Mouse (Mus musculus): ENCODE data around the gene Wdr62. TPM values are rescaled to one million over a fixed set of nuclear protein-coding genes. Genes with fewer than 3 reads are reported as not detected.
A peak's percentile ranks its signal among the peaks of the same experiment; 100 is the strongest.
"Not testable (repeated sequence)": the region's sequence is repeated elsewhere in the genome, so short reads cannot be mapped to it uniquely, and the experiment has no call there.

Gene Wdr62
- total RNA-seq, 2 experiments from 2014 or later, result 2.0 to 2.2 TPM

DNA sequence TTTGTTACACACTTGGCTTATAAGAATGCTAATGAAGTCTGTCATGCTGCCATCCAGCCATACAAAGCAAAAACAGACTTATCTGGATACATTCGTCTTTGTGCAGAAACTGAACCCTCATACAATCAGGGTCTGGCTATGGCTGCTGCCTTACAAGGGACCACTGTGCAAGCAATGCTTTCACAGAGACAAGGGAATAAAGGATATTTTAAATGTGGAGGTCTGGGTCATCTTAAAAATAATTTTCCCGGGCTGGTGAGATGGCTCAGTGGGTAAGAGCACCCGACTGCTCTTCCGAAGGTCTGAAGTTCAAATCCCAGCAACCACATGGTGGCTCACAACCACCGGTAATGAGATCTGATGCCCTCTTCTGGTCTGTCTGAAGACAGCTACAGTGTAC lies 73.9 kb downstream of the Wdr62 start:
- DNase-seq (ENCODE audit: low spot score), result not testable (repeated sequence)

DNA sequence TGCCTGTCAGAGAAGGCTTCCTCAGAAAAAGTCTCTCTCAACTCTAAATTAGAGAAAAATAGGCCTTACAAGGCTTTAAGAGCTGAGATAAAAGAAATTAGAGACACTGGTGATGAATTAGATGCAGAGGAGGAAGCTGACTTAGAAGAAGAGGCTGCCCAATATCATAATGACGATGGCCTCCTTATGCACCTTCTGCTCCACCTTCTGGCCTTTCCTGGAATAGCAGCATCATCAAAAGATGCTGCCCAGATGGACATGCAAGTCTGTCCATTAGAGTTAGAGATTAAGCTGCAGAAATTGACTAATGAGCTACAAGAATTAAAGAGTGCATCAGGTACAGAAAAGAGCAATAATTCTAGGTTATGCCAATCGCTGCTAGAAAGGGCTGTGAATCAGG lies 74.8 kb downstream of the Wdr62 start:
- peak; percentile 79 for DNase-seq (ENCODE audit: low spot score)

DNA sequence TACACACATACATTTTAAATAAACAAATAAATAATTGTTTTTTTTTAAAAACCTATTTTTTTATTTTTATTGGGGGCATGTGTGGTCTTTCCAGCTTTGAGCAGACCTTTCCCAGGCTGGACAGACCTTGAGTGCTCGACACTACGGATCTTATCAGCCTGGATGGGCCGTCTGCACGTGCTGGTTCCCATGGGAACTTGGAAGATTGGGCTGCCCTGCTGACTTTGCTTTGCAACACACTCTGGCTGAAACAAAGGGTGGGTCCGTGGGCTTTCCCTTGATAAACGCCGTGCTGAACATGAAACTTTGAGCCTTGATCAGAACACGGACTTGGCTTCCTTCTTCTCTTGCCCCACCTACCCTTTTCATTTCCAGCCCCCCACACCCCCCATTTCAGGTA lies 75.8 kb downstream of the Wdr62 start:
- no peak for DNase-seq (ENCODE audit: low spot score)

DNA sequence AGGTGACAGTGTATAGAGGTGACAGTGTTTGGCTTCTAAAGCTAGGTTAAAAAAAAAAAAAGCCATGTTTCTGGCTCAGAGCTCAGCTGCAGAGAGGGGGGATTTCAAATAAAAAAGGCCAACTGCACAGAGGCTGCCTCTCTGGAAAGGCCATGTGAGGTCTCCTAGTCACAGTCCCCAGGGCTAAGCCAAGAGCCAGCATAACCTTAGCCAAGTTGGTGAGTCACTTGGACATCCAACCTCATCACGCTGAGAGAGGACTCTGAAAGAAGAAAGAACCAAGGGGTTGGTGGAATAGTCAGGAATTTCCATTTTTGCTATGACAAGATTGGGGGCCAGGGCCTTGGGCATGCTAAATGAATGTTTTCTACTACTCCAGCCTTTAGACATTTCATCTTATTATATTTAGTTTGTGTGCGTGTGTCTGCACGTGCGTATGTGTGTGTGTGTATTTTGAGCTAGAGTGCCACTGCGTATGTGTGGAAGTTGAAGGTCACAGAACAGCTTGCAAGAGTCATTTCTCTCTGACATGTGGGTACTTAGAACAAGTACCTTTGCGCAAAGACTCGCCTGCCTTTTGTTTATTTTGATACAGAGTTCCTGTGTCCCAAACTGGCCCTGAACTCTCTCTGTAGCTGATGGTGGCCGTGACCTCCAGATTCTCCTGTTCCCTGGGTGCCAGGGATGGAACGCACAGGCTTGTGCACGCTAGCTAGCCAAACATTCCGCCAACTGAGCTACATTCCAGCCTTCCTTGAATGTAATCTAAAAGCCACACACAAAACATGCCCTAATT lies 77.1 kb downstream of the Wdr62 start:
- peak; percentile 83 for DNase-seq (ENCODE audit: low spot score)

DNA sequence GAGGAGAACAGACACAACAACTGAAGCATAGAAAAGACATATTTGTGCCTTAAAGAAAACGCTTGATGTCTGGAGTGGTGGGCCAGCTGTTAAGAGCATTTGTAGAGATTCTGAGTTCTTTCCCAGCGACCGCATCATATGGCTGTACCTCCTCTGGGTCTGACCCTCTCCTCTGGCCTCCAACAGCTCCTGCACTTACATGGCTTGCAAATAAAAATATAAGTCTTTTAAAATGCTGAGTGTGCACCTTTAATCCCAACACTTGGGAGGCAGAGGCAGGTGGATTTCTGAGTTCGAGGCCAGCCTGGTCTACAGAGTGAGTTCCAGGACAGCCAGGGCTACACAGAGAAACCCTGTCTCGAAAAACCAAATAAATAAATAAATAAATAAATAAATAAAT lies 79.6 kb downstream of the Wdr62 start:
- DNase-seq (ENCODE audit: low spot score), result not testable (repeated sequence)

DNA sequence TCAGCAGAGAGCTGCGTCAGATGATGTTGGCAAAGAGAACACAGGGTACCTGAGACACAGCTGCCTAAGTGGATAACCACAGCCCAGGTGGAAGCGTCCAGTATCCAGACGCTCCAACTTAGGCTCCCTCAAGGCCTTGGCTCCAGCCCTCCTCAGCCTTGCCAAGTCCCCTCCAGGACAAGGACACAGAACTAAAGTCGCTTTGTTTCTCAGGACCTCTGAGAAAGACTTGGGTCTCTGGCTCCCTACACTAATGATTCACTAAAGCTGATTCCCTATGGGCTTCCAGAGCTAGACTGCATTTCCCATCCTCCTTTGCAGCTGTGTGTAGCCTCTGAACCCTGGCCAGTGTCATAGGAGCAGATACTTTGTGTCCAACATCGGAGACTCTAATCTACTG lies 80.0 kb downstream of the Wdr62 start:
- DNase-seq (ENCODE audit: low spot score), result no peak

DNA sequence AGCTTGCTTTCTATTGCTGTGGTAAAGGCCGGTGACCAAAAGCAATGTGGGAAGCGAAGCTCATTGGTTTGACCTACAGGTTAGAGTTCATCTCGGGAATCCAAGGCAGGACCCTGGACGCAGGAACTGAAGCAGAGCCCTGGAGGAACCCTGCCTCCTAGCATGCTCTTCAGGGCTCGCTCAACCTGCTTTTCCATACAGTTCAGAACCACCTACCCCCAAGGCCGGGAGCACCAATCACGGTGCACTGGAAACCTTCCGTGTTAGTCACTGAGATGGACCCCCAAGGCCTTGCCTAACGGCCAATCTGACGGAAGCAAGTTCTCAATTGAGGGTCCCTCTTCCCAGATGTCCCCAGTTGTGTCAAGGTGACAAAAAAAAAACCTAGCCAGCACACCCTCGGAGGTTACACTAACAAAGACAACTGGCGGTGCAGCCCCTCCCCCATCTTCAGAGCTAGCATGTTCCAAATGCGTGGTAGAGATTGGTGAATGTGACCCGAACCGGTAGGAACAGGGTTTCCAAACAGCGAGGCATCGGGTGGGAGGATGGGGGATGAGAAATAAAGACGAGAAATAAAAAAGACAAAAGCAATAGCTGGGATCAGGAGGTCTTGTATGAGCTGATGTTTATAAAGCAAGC lies 80.6 kb downstream of the Wdr62 start:
- no peak for DNase-seq (ENCODE audit: low spot score)

DNA sequence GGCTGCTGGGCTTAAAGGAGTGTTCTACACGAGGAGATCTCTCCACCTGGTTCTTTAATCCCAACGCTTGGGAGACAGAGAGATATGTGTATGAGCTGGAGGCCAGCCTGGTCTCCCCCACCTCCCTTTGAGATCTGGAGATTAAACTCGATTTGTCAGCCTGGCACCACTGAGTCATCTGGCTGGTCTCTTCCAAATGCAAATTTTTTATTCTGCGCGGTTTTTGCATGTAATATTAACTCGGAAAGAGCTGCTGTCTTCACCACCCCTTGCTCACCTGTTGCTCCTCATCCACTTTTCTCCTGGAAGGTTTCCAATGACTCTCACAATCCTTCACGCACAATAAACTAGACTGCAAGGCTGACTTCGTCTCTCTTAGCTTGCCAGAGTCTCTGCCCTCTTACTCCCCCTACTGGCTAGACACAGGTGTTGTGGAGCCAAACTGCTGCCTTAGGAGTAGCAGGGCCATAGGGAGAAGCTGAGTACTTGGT lies 81.7 kb downstream of the Wdr62 start, which contains the start of gene Capns1:
Gene Capns1 (minus strand): TSS at position 331 of the 491 bp plus-strand sequence.
- DNase-seq (ENCODE audit: low spot score), result peak; percentile 70

DNA sequence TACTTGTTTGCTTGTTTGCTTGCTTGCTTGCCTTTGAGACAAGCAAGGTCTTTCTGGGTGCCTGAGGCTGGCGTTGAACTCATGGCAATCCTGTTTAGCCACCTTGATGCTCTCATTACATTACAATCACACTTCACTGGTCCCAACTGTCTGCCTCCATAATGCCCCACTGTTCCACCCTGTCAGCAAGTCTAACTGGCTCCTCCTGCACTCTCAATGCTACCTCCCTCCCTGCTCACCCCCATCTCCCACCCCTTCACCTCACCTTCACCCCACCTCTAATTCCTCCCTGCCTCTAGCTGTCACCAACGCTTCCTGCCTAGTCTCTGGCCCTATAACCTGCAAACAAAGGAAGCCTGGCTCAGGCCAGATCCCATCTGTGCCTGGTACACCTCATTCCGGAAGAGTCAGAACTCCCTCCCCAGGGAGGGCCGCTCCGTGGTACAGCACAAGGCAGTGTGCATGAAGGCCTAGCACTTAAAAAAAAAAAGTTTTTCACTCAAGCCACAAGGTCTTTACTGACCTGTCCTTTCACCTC lies 82.6 kb downstream of the Wdr62 start:
- no peak for DNase-seq (ENCODE audit: low spot score)

DNA sequence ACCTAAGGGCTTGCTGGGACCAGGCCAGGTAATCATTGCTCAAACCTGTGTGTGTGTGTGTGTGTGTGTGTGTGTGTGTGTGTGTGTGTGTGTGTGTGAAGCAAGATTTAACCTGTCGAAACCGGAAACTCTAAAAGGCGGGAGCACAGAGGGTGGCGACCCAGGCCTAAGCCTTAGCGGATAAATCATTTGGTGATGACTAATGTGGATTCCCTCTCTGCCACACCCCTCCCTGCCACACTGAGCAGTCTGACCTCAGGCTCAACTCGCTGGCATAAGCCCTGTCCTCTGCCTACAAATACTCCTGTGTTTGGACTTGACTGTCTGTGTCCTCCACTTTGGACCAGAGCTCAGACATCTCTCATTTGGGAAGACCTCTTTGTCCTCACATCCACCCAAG lies 84.0 kb downstream of the Wdr62 start:
- no peak for DNase-seq (ENCODE audit: low spot score)

DNA sequence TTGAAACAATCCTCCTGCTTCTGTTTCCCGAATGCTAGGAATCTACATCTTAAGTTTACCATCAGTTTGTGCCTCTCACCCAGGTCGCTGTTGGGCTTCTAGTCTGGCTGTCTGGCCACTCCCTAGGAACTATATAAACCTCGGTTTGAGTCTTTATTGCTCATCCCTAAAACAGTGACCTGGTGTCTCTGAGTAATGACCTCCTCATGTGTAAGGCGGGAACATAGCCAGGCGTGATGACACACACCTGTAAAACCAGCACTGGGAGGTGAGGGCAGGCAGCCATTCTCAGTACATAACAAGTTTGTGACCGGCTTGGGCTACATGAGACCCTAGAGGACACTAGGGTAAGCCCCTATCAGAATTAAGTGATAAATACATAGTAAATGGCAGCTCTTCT lies 84.8 kb downstream of the Wdr62 start:
- DNase-seq (ENCODE audit: low spot score), result no peak

DNA sequence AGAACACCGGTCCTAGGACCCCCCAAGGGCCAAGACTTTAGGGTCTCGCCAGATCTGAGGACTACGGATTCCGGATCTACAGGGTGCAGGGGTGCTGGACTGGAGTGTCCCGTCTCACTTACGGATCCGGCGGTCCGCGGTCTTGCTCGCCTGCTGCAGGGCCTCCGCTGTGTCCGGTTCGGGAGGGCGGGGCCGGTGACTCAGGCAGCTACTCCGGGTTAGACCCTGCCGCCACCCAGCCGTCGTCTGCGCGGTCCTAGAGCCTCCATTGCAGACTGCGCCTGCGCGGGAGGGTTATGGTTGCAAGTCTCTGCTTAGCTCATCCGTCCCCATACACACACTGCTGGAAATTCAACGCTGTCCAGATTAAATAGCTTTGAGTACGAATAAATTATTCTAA lies 85.3 kb downstream of the Wdr62 start:
- DNase-seq (ENCODE audit: low spot score), result peak; percentile 94

DNA sequence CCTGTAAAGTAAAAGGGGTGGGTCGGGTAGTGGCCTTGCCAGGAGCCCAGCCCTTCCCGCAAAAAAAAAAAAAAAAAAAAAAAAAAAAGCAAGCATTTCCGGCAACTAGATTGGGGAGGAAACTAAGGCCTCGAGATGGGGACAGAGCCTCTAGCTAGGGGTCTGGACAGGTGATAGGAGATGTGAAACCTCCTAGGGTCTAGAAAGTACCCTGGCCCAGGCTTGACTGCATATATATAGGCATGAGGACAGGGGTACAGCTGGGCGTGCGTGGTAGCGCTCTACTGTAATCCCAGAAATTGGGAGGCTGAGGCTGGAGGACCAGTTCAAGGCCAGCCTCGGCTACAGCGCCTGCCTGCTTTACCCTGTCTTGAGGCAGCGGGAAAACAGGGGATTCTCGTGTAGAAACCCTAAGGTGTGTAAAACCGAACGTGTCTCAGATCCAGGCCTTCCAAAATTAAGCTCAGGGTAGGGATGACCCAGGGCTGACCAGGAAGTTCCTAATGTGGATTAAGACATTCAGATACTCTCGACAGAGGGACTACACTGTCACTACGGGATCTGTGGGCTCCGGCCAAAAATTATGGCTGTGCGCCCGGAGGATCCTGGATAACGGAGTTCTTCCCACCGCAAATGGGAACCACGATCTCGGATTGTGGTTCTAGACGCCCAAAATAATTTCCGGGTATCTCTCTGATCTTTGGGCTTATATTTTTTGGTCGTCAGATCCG lies 86.0 kb downstream of the Wdr62 start:
- peak; percentile 47 for DNase-seq (ENCODE audit: low spot score)

DNA sequence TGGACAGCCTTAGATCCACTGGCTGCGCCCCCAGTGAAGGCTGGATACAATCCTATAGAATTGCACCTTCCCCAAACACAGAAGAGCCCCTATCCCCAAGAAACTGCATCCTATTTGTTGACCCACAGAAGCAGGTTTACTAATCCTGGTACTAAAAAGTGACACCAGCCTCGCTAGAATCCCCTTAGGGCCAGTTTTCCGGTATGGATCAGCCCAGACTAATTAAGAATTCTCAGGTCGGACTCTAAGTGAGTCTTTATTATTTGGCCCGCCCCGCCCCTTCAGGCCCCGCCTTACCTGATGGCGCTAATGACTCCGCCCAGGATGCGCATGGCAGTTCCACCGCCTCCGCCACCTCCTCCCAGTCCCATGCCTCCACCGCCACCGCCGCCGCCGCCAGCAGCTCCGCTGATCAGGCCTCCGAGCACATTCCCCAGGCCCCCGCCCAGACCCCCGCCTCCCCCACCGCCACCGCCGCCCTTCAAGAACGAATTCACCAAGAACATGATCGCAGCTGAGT lies 86.6 kb downstream of the Wdr62 start:
- peak; percentile 77 for DNase-seq (ENCODE audit: low spot score)

DNA sequence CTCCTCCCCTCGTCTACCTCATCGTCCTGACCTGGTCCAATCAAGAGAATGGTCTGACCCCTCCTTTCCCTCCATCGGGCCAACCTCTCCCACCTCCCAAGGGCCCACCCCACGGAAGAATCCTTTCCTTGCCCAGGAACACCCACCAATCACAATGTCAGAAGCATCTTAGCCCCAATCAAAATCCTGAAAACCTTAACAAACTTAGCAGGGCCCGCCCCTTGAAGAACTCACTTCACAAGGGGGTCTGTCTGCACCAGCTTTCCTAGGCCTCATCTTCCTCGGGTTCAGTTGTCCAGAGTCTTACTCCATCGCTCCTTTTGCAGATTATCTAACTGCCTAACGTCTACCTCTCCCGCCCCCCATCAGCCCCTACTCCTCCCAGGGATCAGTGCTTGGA lies 87.2 kb downstream of the Wdr62 start:
- no peak for DNase-seq (ENCODE audit: low spot score)

DNA sequence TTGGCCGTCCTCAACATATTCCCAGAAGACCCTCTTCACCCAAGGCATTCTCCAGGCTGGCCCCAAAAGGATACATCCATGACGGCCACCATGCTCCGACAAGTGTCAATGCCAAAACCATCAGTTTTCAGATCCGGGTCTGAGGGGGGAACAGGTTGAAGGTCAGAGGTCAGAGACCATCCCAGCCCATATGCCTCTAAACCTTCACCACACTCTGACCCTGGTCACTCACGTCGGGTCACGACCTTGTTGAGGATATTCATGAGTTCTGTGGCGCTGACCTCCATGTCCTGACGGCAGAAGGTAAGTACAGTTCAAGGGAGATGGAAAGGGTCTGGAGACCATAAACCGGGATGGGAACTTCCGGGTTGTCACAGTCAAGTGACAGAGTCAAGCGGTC lies 88.1 kb downstream of the Wdr62 start:
- no peak for DNase-seq (ENCODE audit: low spot score)

Other genes with a start within 250 kb of the Wdr62 start
- 1 to 10 TPM; 2.1 to 2.3 TPM for gene Zfp14, start 229.0 kb downstream of the Wdr62 start, total RNA-seq (2021)
- 1 to 10 TPM; 1.6 to 2.7 TPM for gene Zfp82, start 207.5 kb downstream of the Wdr62 start, total RNA-seq (2021)
- not detected for gene Gm26920, start 190.0 kb downstream of the Wdr62 start, total RNA-seq (2021)
- 1 to 10 TPM; 2.2 to 3.4 TPM for gene Zfp566, start 189.9 kb downstream of the Wdr62 start, total RNA-seq (2021)
- 10 to 100 TPM; 33.3 to 37.9 TPM for gene Zfp260, start 185.6 kb downstream of the Wdr62 start, total RNA-seq (2021)
- 1 to 10 TPM; 1.3 TPM for gene Zfp382, start 158.5 kb downstream of the Wdr62 start, total RNA-seq (2021)
- 10 to 100 TPM; 24.7 to 28.7 TPM for gene Zfp146, start 110.7 kb downstream of the Wdr62 start, total RNA-seq (2021)
- 100 to 1,000 TPM; 938 to 989 TPM for gene Cox7a1, start 96.3 kb downstream of the Wdr62 start, total RNA-seq (2021)
- 100 to 1,000 TPM; 198 to 205 TPM for gene Capns1, start 81.6 kb downstream of the Wdr62 start, total RNA-seq (2021)
- gene Polr2i, start 48.5 kb downstream of the Wdr62 start, total RNA-seq (2021), result 10 to 100 TPM; 57.1 to 57.7 TPM
- gene Tbcb, start 48.1 kb downstream of the Wdr62 start, total RNA-seq (2021), result 10 to 100 TPM; 29.6 to 31.9 TPM
- gene Ovol3, start 44.7 kb downstream of the Wdr62 start, total RNA-seq (2021), result not detected
- not detected for gene Thap8, start 325 bp downstream of the Wdr62 start, total RNA-seq (2021)
- gene Clip3, start 11.3 kb upstream of the Wdr62 start, total RNA-seq (2021), result 1 to 10 TPM; 3.2 to 4.3 TPM
- gene Alkbh6, start 28.3 kb upstream of the Wdr62 start, total RNA-seq (2021), result 10 to 100 TPM; 20.6 to 24.6 TPM
- 1 to 10 TPM; 2.0 to 2.1 TPM for gene Syne4, start 34.4 kb upstream of the Wdr62 start, total RNA-seq (2021)
- under 1 TPM; 0.59 TPM for gene E130208F15Rik, start 41.3 kb upstream of the Wdr62 start, total RNA-seq (2021)
- gene Sdhaf1, start 43.5 kb upstream of the Wdr62 start, total RNA-seq (2021), result 1 to 10 TPM; 6.5 to 7.6 TPM
- 1 to 10 TPM; 4.7 to 5.3 TPM for gene Lrfn3, start 82.4 kb upstream of the Wdr62 start, total RNA-seq (2021)
- gene Tyrobp, start 133.3 kb upstream of the Wdr62 start, total RNA-seq (2021), result 1 to 10 TPM; 3.3 to 6.3 TPM
- not detected for gene Hcst, start 139.4 kb upstream of the Wdr62 start, total RNA-seq (2021)
- gene Nfkbid, start 141.3 kb upstream of the Wdr62 start, total RNA-seq (2021), result under 1 TPM in 1 of 2 experiments, not detected in 1; 0.11 TPM
- 1 to 10 TPM in 1 of 2 experiments, under 1 TPM in 1; 0.82 to 1.4 TPM for gene Aplp1, start 165.1 kb upstream of the Wdr62 start, total RNA-seq (2021)
- gene Kirrel2, start 177.3 kb upstream of the Wdr62 start, total RNA-seq (2021), result not detected
- not detected for gene Nphs1, start 177.9 kb upstream of the Wdr62 start, total RNA-seq (2021)
- not detected for gene Prodh2, start 213.2 kb upstream of the Wdr62 start, total RNA-seq (2021)

Measured in gastrocnemius, adult 18-20 months (tissue).